Mouse (Mus musculus): ENCODE measurements at regions not wholly inside any gene's neighbourhood (a gene's known extent, or its start where the extent isn't known, plus 50 kb on each side); places are given as distances from the start of the nearest gene placed in this dataset.

GRCm38 (mm10) chr8:26840286-26840685, 136.8 kb upstream of the Zfp703 start:
- Histone ChIP-seq H3K9me3 (no peaks in the 10 kb centered on the region), H3K36me3 (replicated peaks) (no peaks in the 10 kb centered on the region), H3K27me3 (ENCODE audit: poor library complexity, severe bottlenecking) (peaks cover 25% of the 10 kb centered on the region), H3K4me1 (peaks cover 49% of the 10 kb centered on the region), H3K27ac (no peak overlapping the region), H3K4me3 (no peak overlapping the region)
- no peak for DNase-seq (ENCODE audit: extremely low spot score, low spot score)
- WGBS: 45% methylated on average over 2 of the region's 2 CpGs

GRCm38 (mm10) chr8:26840745-26841680, 136.1 kb upstream of the Zfp703 start:
- Histone ChIP-seq H3K4me1 (peaks cover 50% of the 10 kb centered on the region), H3K27me3 (ENCODE audit: poor library complexity, severe bottlenecking) (peaks cover 18% of the 10 kb centered on the region), H3K36me3 (replicated peaks) (no peaks in the 10 kb centered on the region), H3K27ac (peak overlapping the region; percentile 46; the same call in 1 of the 2 replicates), H3K4me3 (no peak overlapping the region), H3K9me3 (no peaks in the 10 kb centered on the region)
- no peak for DNase-seq (ENCODE audit: extremely low spot score, low spot score)
- 61% methylated on average over 12 of the region's 12 CpGs for WGBS

GRCm38 (mm10) chr8:26843714-26844113, 133.4 kb upstream of the Zfp703 start:
- no peaks in the 10 kb centered on the region for H3K27me3 ChIP-seq (ENCODE audit: poor library complexity, severe bottlenecking)
- no peaks in the 10 kb centered on the region for H3K9me3 ChIP-seq
- DNase-seq (ENCODE audit: extremely low spot score, low spot score): no peak
- H3K27ac ChIP-seq: no peak overlapping the region
- no peaks in the 10 kb centered on the region for H3K36me3 ChIP-seq (replicated peaks)
- H3K4me3 ChIP-seq: no peak overlapping the region
- peaks cover 55% of the 10 kb centered on the region for H3K4me1 ChIP-seq
- 63% methylated on average over 6 of the region's 6 CpGs for WGBS

GRCm38 (mm10) chr8:26844132-26844808, 132.9 kb upstream of the Zfp703 start:
- no peak for DNase-seq (ENCODE audit: extremely low spot score, low spot score)

GRCm38 (mm10) chr8:26844809-26845143, 132.3 kb upstream of the Zfp703 start:
- WGBS: 87% methylated on average over 6 of the region's 6 CpGs
- DNase-seq (ENCODE audit: extremely low spot score, low spot score): no peak
- Histone ChIP-seq H3K4me1 (peaks cover 60% of the 10 kb centered on the region), H3K27me3 (ENCODE audit: poor library complexity, severe bottlenecking) (no peaks in the 10 kb centered on the region), H3K4me3 (no peak overlapping the region), H3K27ac (peak overlapping the region; percentile 58), H3K36me3 (replicated peaks) (no peaks in the 10 kb centered on the region), H3K9me3 (no peaks in the 10 kb centered on the region)

More at GRCm38 (mm10) chr8:26844132-26844808, 132.9 kb upstream of the Zfp703 start:
- 56% methylated on average over 8 of the region's 8 CpGs for WGBS
- Histone ChIP-seq H3K9me3 (no peaks in the 10 kb centered on the region), H3K4me3 (no peak overlapping the region), H3K27me3 (ENCODE audit: poor library complexity, severe bottlenecking) (no peaks in the 10 kb centered on the region), H3K27ac (peak overlapping the region; percentile 58; the same call in 1 of the 2 replicates), H3K4me1 (peaks cover 59% of the 10 kb centered on the region), H3K36me3 (replicated peaks) (no peaks in the 10 kb centered on the region)

- Histone ChIP-seq H3K4me3 (no peak overlapping the region), H3K27me3 (ENCODE audit: poor library complexity, severe bottlenecking) (no peaks in the 10 kb centered on the region), H3K27ac (peak overlapping the region; percentile 51; the same call in 1 of the 2 replicates), H3K36me3 (replicated peaks) (no peaks in the 10 kb centered on the region), H3K4me1 (peaks cover 56% of the 10 kb centered on the region), H3K9me3 (no peaks in the 10 kb centered on the region)
- DNase-seq (ENCODE audit: extremely low spot score, low spot score): no peak
- 61% methylated on average over 11 of the region's 11 CpGs for WGBS
These were observed 131.5 kb upstream of the Zfp703 start for GRCm38 (mm10) chr8:26845481-26846194.

GRCm38 (mm10) chr8:26847009-26847408, 130.1 kb upstream of the Zfp703 start:
- no peaks in the 10 kb centered on the region for H3K27me3 ChIP-seq (ENCODE audit: poor library complexity, severe bottlenecking)
- WGBS: 84% methylated on average over 9 of the region's 9 CpGs
- H3K4me3 ChIP-seq: no peak overlapping the region
- H3K27ac ChIP-seq: 0 out of 2 replicates have a peak overlapping the region, but pooled peaks have one; percentile 30
- H3K36me3 ChIP-seq (replicated peaks): no peaks in the 10 kb centered on the region
- no peak for DNase-seq (ENCODE audit: extremely low spot score, low spot score)
- H3K4me1 ChIP-seq: peaks cover 50% of the 10 kb centered on the region
- H3K9me3 ChIP-seq: no peaks in the 10 kb centered on the region

- Histone ChIP-seq H3K36me3 (replicated peaks) (no peaks in the 10 kb centered on the region), H3K27ac (no peak overlapping the region), H3K9me3 (no peaks in the 10 kb centered on the region), H3K4me3 (no peak overlapping the region), H3K4me1 (peaks cover 49% of the 10 kb centered on the region), H3K27me3 (ENCODE audit: poor library complexity, severe bottlenecking) (no peaks in the 10 kb centered on the region)
- WGBS: 86% methylated on average over 17 of the region's 17 CpGs
- DNase-seq (ENCODE audit: extremely low spot score, low spot score): no peak
These were observed 128.9 kb upstream of the Zfp703 start for GRCm38 (mm10) chr8:26848098-26848772.

- DNase-seq (ENCODE audit: extremely low spot score, low spot score): no peak
- WGBS: 88% methylated on average over 19 of the region's 19 CpGs
- Histone ChIP-seq H3K27me3 (ENCODE audit: poor library complexity, severe bottlenecking) (no peaks in the 10 kb centered on the region), H3K27ac (peak overlapping the region; percentile 51), H3K9me3 (no peaks in the 10 kb centered on the region), H3K4me3 (no peak overlapping the region), H3K4me1 (peaks cover 43% of the 10 kb centered on the region), H3K36me3 (replicated peaks) (no peaks in the 10 kb centered on the region)
These were observed 128.0 kb upstream of the Zfp703 start for GRCm38 (mm10) chr8:26848955-26849684.

GRCm38 (mm10) chr8:26851871-26852800, 125.0 kb upstream of the Zfp703 start:
- Histone ChIP-seq H3K27ac (no peak overlapping the region), H3K4me3 (no peak overlapping the region), H3K27me3 (ENCODE audit: poor library complexity, severe bottlenecking) (no peaks in the 10 kb centered on the region), H3K36me3 (replicated peaks) (no peaks in the 10 kb centered on the region), H3K4me1 (peaks cover 25% of the 10 kb centered on the region), H3K9me3 (no peaks in the 10 kb centered on the region)
- WGBS: 85% methylated on average over 18 of the region's 18 CpGs
- DNase-seq (ENCODE audit: extremely low spot score, low spot score): no peak

- Histone ChIP-seq H3K4me3 (no peak overlapping the region), H3K27me3 (ENCODE audit: poor library complexity, severe bottlenecking) (no peaks in the 10 kb centered on the region), H3K36me3 (replicated peaks) (no peaks in the 10 kb centered on the region), H3K27ac (no peak overlapping the region), H3K4me1 (peaks cover 25% of the 10 kb centered on the region), H3K9me3 (no peaks in the 10 kb centered on the region)
- DNase-seq (ENCODE audit: extremely low spot score, low spot score): no peak
- WGBS: 85% methylated on average over 8 of the region's 8 CpGs
These were observed 124.2 kb upstream of the Zfp703 start for GRCm38 (mm10) chr8:26852921-26853320.
